Mouse (Mus musculus) embryonic facial prominence, embryonic 15.5 days (tissue): ENCODE measurements around the gene Plk1. TPM values are rescaled to one million over a fixed set of nuclear protein-coding genes. Genes with fewer than 3 reads are reported as not detected.

Experiments
- ATAC-seq: fragments of 200-750 bp; cut with Nextera tagmentation; 2 replicates; pipeline ENCODE4 v1.8.0; 2017; ENCODE audit warnings: low read depth, moderate TSS enrichment; ENCODE audit not compliant: insufficient number of reproducible peaks, low FRiP score, low TSS enrichment
- H3K27ac ChIP-seq: fragments of 300-500 bp; sonication (generic); replicated peaks from 2 replicates; pipeline ENCODE4 v1.5.1; 2015; ENCODE audit warnings: mild to moderate bottlenecking, inconsistent platforms
- H3K27me3 ChIP-seq: fragments of 300-500 bp; sonication (generic); 2 replicates; pipeline ENCODE4 v1.6.1; 2015; ENCODE audit warnings: inconsistent platforms
- H3K36me3 ChIP-seq: fragments of 300-500 bp; sonication (generic); 2 replicates; pipeline ENCODE4 v1.6.1; 2015; ENCODE audit warnings: mild to moderate bottlenecking, inconsistent platforms
- H3K4me1 ChIP-seq: fragments of 300-500 bp; sonication (generic); 2 replicates; pipeline ENCODE4 v1.6.1; 2015; ENCODE audit warnings: inconsistent platforms
- H3K4me2 ChIP-seq: fragments of 300-500 bp; sonication (generic); replicated peaks from 2 replicates; pipeline ENCODE4 v1.6.1; 2015; ENCODE audit warnings: mild to moderate bottlenecking, inconsistent platforms
- H3K4me3 ChIP-seq: fragments of 300-500 bp; sonication (generic); replicated peaks from 2 replicates; pipeline ENCODE4 v1.5.1; 2015; ENCODE audit warnings: mild to moderate bottlenecking, inconsistent platforms
- H3K9ac ChIP-seq: fragments of 300-500 bp; sonication (generic); 2 replicates; pipeline ENCODE4 v1.6.1; 2015; ENCODE audit warnings: inconsistent platforms
- H3K9me3 ChIP-seq: fragments of 300-500 bp; sonication (generic); replicated peaks from 2 replicates; pipeline ENCODE4 v1.6.1; 2016; ENCODE audit warnings: inconsistent platforms
- WGBS: fragments of 180-500 bp; shearing (Covaris S2); methylation state at CpG from one replicate; pipeline ENCODE4 v1.1.7; 2015; 5-methylcytosine and 5-hydroxymethylcytosine counted together
- polyA plus RNA-seq: library from polyadenylated mRNA; unstranded; fragments of >200 nt; fragmentation: Nextera tagmentation; extraction: Ambion mirVana; gene quantifications from 2 replicates; pipeline ENCODE4 v1.2.1, GENCODE M21; 2015

The Plk1 gene
- polyA plus RNA-seq, 1 experiment from 2014 or later: 87.2 TPM

DNA sequence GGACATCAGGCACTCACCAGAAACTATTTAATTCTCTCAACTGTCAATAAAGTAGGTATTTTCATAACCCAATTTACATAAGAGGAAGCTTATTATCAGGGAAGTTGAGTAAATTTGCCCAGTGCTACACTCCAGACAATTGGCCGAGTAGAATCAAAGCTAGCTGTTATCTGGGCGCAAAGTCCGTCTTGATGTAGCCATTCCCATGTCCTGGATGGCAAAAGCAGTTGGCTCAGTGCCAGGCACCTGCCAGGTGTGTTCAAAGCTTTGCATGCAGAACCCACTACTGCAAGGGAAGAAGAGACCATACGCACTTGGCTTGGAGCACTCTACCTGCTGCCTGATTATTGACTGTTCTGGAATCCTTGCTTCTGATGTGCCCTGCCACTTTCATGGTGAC, 6.8 kb upstream of the Plk1 start:
- Histone ChIP-seq H3K9me3 (no peaks in the 10 kb centered on the region), H3K27ac (no peak overlapping the region), H3K4me2 (no peak overlapping the region), H3K4me1 (no peaks in the 10 kb centered on the region), H3K36me3 (peaks cover 29% of the 10 kb centered on the region), H3K4me3 (no peak overlapping the region), H3K27me3 (no peaks in the 10 kb centered on the region), H3K9ac (no peak overlapping the region)
- ATAC-seq: no peak
- WGBS: 85% methylated on average over 4 of the region's 4 CpGs

DNA sequence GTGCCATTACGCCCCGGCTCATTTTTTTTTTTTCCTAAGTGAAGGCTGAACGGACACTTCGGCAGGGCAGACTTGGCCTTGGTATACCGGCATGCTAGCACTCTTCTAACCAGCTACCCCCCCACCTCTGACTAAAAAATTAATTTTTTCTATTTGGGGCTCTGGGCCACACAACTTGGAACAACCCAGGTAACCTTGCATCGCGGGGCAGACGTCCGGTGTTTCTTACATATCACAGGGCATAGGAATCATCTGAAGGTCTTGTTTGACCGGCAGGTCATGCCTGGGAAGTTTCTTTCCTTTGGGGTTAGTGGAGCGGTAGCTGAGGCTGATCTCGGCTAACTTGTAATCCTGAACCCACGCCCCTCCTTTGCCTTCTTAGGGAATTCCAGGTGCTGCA, 751 bp upstream of the Plk1 start:
- Histone ChIP-seq H3K9ac (peak overlapping the region; percentile 62), H3K27ac (peak overlapping the region; percentile 87), H3K4me1 (peaks cover 43% of the 10 kb centered on the region), H3K27me3 (no peaks in the 10 kb centered on the region), H3K9me3 (no peaks in the 10 kb centered on the region), H3K4me2 (peak overlapping the region; percentile 92), H3K4me3 (peak overlapping the region; percentile 78), H3K36me3 (peaks cover 13% of the 10 kb centered on the region)
- ATAC-seq: no peak
- 4% methylated on average over 13 of the region's 13 CpGs for WGBS

DNA sequence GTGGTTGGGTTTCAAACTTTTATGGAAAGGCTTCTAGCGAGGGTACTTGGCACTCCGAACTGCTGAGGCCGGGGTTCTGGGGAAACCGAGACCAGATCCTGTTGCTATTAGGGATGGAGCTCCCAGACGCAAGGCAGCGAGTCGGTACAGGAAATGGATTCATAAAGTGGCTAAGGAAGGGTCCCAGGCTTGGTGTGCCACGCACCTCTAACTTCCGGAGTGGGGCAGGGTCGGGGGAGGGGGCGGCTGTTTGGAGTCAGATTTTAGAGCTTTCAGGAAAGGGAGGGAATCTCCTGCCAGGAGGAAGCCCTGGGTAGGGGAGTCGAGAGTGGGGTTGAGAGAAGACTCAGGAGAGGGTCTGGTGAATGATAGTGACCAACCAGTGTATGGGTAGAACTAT, 798 bp downstream of the Plk1 start:
- ATAC-seq: no peak
- peaks cover 23% of the 10 kb centered on the region for H3K36me3 ChIP-seq
- H3K4me3 ChIP-seq: peak overlapping the region; percentile 78
- H3K9me3 ChIP-seq: no peaks in the 10 kb centered on the region
- H3K4me1 ChIP-seq: peaks cover 43% of the 10 kb centered on the region
- 1% methylated on average over 12 of the region's 12 CpGs for WGBS
- H3K4me2 ChIP-seq: peak overlapping the region; percentile 92
- no peaks in the 10 kb centered on the region for H3K27me3 ChIP-seq
- no peak overlapping the region for H3K27ac ChIP-seq
- peak overlapping the region; percentile 62 for H3K9ac ChIP-seq

DNA sequence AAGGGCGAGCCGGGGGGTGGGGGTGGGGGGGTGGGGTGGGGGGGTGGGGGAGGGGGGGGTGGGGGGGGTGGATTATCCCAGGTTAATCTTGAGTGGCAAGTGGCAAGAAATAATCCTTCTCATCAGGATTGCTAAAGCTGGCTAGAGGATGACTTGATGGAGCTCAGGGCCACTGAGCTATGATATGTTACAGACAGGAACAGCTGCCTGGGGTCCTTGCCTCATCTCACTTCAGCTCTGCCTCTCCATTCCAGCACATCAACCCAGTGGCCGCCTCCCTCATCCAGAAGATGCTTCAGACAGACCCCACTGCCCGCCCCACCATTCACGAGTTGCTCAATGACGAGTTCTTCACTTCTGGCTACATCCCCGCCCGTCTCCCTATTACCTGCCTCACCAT, 4.5 kb downstream of the Plk1 start:
- H3K9me3 ChIP-seq: no peaks in the 10 kb centered on the region
- H3K4me1 ChIP-seq: peaks cover 31% of the 10 kb centered on the region
- 89% methylated on average over 6 of the region's 8 CpGs for WGBS
- no peak overlapping the region for H3K4me2 ChIP-seq
- no peaks in the 10 kb centered on the region for H3K27me3 ChIP-seq
- H3K36me3 ChIP-seq: peaks cover 55% of the 10 kb centered on the region
- no peak overlapping the region for H3K4me3 ChIP-seq
- ATAC-seq: no peak
- no peak overlapping the region for H3K27ac ChIP-seq
- H3K9ac ChIP-seq: no peak overlapping the region

DNA sequence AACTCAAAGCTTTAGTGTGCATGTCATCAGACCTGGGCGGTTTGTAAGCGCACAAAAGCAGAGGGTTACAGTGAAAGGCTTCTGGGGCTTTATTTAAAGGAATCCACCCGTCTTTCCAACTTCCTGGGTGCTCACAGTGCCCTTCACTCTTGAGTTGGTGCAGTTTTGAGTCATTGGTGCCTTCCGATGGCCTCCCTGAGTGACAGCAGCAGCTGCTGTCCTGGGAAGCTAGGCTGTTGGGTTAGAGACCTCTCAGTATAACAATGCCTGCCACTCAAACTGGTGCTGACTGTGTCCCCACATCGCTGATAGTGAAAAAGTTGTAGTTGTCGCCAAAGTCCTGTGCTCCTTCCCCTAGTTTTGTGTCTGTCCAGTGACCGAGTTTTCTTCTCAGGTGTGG, 8.0 kb downstream of the Plk1 start:
- ATAC-seq: no peak
- Histone ChIP-seq H3K4me2 (no peak overlapping the region), H3K4me1 (peaks cover 3% of the 10 kb centered on the region), H3K27ac (no peak overlapping the region), H3K36me3 (peaks cover 70% of the 10 kb centered on the region), H3K9ac (no peak overlapping the region), H3K9me3 (no peaks in the 10 kb centered on the region), H3K4me3 (no peak overlapping the region), H3K27me3 (no peaks in the 10 kb centered on the region)
- 86% methylated on average over 7 of the region's 7 CpGs for WGBS

DNA sequence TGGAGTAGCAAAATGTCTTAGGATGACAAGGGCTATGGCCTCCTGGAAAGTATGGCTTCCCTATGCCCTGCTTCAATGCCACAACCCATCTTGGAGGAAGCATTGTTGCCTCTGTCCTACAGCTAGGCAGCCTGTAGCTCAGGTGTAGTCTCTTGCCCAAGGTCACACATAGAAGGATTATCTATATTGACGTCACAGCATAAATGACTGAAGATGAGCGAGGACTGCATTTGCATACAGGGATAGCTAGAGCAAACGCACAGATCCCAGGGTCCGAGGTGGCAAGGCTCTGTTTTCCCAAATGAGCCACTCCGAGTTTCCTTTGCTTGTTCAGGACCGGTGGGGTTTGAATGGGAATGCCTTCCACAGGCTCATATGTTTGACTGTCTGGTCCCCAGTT, 11.5 kb downstream of the Plk1 start:
- peaks cover 45% of the 10 kb centered on the region for H3K36me3 ChIP-seq
- no peak overlapping the region for H3K4me2 ChIP-seq
- no peak overlapping the region for H3K9ac ChIP-seq
- H3K4me1 ChIP-seq: no peaks in the 10 kb centered on the region
- WGBS: 79% methylated on average over 6 of the region's 6 CpGs
- no peak for ATAC-seq
- H3K27me3 ChIP-seq: no peaks in the 10 kb centered on the region
- no peak overlapping the region for H3K4me3 ChIP-seq
- H3K27ac ChIP-seq: no peak overlapping the region
- H3K9me3 ChIP-seq: no peaks in the 10 kb centered on the region

DNA sequence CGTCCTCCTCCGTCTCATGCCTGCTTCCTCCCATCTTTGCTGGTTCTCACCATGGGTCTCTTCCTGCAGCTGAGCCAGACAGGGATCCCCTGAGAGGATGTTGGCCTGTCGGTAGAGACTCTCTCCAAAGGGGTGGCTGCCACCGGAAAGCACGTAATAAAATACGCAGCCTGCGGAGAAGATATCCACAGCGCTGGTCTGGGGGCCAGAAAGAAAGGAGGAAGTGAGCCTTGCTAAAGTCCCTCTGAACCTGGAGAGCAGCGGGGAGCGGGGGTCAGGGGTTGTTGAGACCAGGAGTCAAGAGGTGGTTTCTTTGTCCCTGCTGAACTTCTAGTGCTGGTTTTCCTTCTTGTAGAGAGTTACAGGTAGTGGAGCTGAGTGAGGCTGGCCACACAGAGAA, 12.4 kb downstream of the Plk1 start:
- ATAC-seq: no peak
- Histone ChIP-seq H3K27ac (no peak overlapping the region), H3K4me2 (no peak overlapping the region), H3K36me3 (peaks cover 36% of the 10 kb centered on the region), H3K9ac (no peak overlapping the region), H3K4me1 (no peaks in the 10 kb centered on the region), H3K27me3 (no peaks in the 10 kb centered on the region), H3K9me3 (no peaks in the 10 kb centered on the region), H3K4me3 (no peak overlapping the region)
- WGBS: 70% methylated on average over 10 of the region's 10 CpGs

DNA sequence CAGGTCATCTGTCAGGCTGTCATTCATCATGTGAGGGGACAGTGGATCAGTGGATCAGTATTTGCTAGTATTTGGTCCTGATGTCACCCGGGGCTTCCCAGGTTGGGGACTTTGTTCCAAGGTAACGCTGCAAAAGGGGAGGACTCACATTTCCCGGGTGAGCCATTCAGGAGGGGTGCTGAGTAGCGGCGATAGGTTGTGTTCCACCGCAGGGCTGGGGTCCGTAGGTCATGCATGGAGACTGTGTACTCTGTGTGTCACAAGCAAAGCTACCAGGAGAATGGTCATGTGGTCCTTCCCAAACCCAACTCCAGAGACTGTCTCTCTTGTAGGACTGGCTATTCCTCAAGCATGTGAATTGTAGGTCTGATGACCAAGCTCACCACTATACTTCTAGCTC, 21.5 kb downstream of the Plk1 start:
- Histone ChIP-seq H3K9me3 (no peaks in the 10 kb centered on the region), H3K9ac (no peak overlapping the region), H3K27me3 (no peaks in the 10 kb centered on the region), H3K4me2 (no peak overlapping the region), H3K4me1 (0 out of 2 replicates have a peak, but pooled peaks cover 1% of the 10 kb centered on the region), H3K36me3 (no peaks in the 10 kb centered on the region), H3K4me3 (no peak overlapping the region), H3K27ac (no peak overlapping the region)
- ATAC-seq: no peak
- 92% methylated on average over 7 of the region's 7 CpGs for WGBS

DNA sequence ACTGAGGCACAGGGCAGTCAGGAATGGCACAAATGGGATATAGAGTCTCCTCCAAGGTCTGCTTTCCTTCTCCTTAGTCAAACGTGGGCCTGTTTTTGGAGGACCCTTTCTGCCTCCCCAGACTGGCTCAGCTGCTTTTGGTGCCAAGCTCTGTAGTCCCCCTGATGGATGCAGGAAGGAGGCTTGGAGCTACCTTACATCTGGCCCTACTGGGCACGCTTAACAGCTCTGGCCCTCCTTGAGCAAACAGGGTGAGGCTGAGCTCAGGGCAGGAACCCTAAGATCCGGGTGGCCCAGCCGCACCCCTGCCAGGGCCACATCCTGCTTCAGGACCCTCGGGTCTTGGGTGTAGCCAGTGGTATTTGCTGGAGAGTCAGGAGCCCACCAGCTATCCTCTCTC, 25.3 kb downstream of the Plk1 start:
- no peaks in the 10 kb centered on the region for H3K9me3 ChIP-seq
- H3K27ac ChIP-seq: no peak overlapping the region
- H3K9ac ChIP-seq: no peak overlapping the region
- H3K36me3 ChIP-seq: no peaks in the 10 kb centered on the region
- 0 out of 2 replicates have a peak, but pooled peaks cover 3% of the 10 kb centered on the region for H3K4me1 ChIP-seq
- H3K27me3 ChIP-seq: no peaks in the 10 kb centered on the region
- 66% methylated on average over 5 of the region's 5 CpGs for WGBS
- no peak for ATAC-seq
- no peak overlapping the region for H3K4me3 ChIP-seq
- no peak overlapping the region for H3K4me2 ChIP-seq

DNA sequence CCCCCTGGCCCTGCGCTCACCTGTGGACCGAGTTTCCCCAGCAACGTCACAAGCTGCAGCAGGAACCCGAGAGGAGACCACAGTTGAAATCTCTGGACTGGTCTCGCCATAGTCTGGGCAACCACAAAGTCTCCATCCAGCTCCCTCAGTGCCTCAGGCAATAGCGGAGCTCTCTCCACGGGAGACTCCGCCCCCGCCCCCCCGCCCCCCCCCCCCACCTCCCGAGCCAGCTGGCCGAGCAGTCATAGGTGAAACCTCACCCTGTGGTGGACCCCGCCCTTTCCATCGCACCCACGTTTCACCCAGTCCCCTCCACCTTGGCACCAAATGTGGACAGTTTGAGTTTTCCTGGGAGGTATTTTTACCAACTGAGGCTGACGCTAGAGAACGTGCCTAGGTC, 26.8 kb downstream of the Plk1 start, which contains the start of gene Ern2:
Ern2 (minus strand) TSS at position 165 of the 400 bp plus-strand sequence.
- WGBS: 14% methylated on average over 16 of the region's 17 CpGs
- H3K27me3 ChIP-seq: no peaks in the 10 kb centered on the region
- no peaks in the 10 kb centered on the region for H3K36me3 ChIP-seq
- H3K4me2 ChIP-seq: peak within 1 kb of the TSS; percentile 12
- H3K9ac ChIP-seq: no peak within 1 kb of the TSS
- H3K9me3 ChIP-seq: no peaks in the 10 kb centered on the region
- H3K27ac ChIP-seq: no peak within 1 kb of the TSS
- ATAC-seq: no peak
- no peak within 1 kb of the TSS for H3K4me3 ChIP-seq
- 0 out of 2 replicates have a peak, but pooled peaks cover 3% of the 10 kb centered on the region for H3K4me1 ChIP-seq

DNA sequence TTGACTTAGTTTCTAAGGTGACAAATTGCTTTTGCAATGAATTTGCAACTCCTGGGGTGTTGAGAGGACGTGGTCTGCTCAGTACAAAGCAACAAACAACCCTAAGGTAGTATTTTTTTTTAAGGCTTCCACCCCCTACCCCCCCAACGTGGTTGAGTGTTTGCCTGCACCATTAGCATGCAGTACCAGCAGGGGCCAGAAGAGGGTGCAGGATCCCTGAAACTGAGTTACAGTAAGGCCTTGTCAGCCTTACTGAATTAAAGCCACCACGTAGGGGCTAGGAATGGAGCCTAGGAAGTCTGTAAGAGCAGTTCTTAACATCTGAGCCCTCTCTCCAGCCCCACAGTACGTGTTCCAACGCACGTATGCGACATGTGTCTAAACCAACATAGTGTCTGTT, 30.2 kb downstream of the Plk1 start:
- Histone ChIP-seq H3K4me2 (no peak overlapping the region), H3K27ac (no peak overlapping the region), H3K4me1 (0 out of 2 replicates have a peak, but pooled peaks cover 3% of the 10 kb centered on the region), H3K9me3 (no peaks in the 10 kb centered on the region), H3K4me3 (no peak overlapping the region), H3K36me3 (no peaks in the 10 kb centered on the region), H3K9ac (no peak overlapping the region), H3K27me3 (no peaks in the 10 kb centered on the region)
- WGBS: 23% methylated on average over 7 of the region's 7 CpGs
- no peak for ATAC-seq

DNA sequence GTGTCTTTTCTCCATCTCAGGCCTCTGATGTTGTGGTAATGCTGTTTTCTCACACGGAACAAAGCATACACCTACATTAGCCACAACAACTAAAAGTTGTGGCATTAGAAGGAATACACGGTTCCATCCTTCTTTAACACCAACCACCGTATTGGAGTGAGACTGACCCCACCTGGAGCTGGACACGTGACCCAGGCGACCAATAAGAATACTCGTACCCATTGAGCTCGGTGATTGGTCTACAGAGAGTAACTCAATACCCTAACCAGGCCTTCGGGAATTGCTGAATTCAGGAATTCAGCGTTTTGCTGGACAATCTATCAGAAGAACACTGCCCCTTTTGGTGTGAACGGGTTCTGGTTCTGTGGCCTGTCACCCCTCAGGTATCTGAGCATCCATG, 31.9 kb downstream of the Plk1 start:
- Histone ChIP-seq H3K27me3 (no peaks in the 10 kb centered on the region), H3K36me3 (no peaks in the 10 kb centered on the region), H3K9me3 (no peaks in the 10 kb centered on the region), H3K4me3 (no peak overlapping the region), H3K27ac (no peak overlapping the region), H3K9ac (no peak overlapping the region), H3K4me2 (no peak overlapping the region), H3K4me1 (no peaks in the 10 kb centered on the region)
- no peak for ATAC-seq
- 60% methylated on average over 10 of the region's 10 CpGs for WGBS
